Mouse (Mus musculus) c-Kit-positive CD71-positive TER-119-negative erythroid progenitor cells, embryonic 14.5 days (primary cell): ENCODE data around the gene Myh7.

Source experiments
- DNase-seq: peaks from one replicate; pipeline ENCODE4 v3.0.0-alpha.2; 2013; ENCODE audit warnings: low read depth

Gene Myh7

DNA sequence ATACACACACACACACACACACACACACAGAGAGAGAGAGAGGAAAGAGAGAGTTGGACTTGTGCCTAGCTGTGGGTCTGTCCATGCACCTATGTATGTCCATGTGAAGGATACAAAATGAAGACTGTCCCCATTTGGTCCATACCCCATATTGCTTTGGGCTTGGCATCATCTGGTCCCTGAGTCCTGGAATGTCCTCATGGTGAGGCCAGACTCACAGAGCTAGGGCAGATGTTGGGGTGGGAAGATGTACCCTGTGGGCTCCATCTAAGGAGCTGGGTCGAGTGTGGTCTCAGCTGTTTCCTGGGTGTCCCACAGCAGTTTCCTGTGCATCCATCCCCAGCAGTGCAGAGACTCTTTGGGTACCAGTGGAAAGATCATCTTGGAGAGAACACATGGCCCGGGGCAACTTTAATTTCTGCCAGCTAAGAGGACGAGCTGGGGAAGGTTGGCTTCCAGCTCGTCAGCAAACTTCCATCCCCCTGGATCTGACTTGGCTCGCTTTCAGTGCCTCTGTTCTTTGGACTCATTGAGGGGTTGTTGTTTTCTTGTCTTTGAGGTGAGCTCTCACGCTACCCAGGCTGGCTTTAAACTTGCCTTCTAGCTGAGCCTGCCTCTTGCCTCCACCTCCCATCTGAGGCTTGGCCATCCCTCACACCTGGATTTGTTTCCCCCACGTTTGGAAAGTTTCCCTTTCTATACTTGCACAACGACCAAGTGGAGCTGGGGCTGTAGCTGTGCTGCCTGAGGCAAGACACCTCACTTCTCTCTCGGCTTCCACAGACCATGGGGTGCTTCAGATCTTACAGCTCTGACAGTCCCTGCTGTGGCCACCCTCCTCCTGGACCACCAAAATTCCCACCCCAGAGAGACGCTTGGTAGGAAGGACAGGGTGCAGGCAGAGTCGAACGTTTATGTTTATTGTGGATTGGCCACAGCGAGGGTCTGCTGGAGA lies 53.1 kb downstream of the Myh7 start:
- DNase-seq: no peak

- DNase-seq: no peak
These were observed 54.3 kb downstream of the Myh7 start for GRCm38 (mm10) chr14:54940176-54940530.

DNA sequence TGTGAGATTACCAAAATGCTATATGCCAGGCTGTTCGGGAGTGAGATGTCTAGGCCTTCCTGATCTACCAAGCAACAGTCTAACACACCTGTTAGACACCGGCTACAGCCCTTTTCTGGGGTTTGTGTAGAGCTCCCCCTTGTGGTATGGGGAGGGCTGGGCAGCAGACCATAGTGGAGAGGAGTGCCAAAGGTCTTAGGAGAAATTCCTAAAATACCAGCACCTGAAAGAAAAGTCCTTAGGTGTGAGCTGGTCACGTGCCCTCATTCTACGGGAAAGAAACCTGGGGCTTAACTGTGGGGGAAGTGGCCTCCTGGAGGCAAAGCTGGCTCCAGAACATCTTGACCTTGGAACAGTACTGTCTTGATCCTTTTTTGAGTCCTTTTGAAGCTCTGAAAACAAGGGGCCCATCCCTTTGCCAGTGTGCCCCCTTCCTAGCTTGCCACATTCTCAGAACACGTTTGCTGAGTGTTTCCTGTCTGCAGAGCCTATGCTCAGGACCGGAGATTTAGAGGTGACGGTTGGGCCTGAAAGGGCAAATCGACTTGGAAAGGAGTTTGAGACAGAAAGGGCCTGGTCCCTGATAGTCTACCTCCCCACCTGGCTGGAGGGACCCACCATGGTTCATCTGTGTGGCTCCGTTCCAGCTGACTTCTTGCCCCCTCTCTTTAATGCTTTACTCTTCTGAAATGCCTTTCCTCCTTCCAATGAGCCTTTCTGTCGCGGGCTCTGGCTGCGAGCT lies 54.8 kb downstream of the Myh7 start:
- DNase-seq: peak; percentile 49

DNA sequence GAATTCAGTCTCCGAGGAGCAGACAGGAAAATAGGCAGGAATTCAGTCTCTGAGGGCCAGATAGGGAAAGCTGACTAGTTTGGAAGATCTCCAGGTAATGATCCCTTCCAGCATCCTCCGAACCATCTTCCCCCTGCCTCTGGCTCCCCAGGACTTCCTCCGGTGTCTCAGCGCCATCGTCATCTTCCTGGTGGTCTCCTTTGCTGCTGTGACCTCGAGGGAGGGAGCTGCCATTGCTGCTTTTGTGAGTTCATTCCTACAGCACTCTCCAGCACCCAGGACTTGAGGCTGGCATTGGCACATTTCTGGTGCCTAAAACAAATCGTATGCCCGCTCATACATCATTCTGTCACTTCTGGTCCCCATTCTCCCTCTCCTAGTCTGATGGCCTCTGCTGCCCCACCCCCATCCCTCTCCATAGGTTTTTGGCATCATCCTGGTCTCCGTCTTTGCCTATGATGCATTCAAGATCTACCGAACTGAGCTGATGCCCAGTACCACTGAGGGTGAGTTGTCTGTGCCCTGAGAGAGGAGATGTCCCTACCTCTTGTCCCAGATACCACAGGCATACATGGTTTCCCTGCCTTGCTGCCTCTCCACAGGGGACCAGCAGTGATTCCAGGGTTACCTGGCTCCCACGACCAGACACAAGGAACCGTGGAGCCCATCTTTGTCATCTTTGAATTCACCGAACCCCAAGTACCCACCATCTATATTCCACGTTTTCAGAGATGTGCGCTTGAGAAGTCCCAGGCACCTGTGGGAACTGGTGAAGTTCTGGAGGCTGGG lies 55.8 kb downstream of the Myh7 start:
- DNase-seq: no peak

DNA sequence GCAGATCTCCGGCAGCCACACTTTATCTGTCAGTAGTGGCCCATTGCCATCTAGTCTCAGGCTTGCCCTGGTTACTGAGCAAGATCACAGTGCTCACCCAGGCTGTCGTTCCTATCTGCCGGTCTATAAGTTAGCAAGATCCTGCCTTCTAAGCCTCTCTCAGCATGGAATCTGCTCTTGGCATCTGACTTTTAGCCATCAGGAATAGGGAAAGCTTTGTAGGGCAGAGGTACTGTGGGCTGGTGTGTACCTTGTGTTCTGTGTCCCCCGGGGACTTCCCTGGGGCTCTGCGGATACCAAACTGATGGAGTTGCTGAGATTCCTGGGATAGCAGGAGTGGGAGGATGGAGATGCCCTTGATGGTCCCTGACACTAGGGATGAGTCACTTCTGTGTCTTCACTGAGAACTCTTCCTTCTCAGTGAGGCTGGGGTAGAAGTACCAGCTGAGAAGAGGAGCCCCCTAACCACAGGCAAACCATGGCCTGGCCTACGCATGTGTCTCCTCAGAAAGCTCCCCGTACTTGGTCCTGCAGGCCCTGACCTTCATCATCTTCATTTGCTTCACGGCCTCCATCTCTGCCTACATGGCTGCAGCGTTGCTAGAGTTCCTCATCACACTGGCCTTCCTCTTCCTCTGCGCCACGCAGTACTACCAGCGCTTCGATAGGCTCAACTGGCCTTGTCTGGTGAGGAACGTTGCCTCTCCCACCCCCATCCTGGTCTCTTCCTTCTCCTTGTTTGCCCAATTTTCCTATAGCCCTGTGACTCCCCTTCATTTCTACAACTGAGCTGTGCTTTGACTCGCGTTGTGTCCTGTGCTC lies 56.9 kb downstream of the Myh7 start:
- DNase-seq: no peak

DNA sequence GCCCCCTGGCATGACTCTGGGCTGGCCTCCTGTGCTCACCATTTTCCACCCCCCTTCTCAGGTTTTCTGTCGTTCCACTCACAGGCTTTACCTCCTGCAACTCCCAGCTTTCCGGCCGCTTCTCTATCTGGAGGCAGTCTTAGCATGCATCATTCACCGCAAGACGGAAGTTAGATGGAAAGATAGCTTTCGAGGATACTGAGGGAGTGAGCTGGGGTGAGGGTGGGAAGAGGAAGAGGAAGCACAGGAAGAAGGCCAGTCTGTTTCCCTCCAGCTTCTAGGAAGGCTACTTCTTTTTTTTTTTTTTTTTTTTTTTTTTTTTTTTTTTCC lies 57.6 kb downstream of the Myh7 start:
- no peak for DNase-seq

DNA sequence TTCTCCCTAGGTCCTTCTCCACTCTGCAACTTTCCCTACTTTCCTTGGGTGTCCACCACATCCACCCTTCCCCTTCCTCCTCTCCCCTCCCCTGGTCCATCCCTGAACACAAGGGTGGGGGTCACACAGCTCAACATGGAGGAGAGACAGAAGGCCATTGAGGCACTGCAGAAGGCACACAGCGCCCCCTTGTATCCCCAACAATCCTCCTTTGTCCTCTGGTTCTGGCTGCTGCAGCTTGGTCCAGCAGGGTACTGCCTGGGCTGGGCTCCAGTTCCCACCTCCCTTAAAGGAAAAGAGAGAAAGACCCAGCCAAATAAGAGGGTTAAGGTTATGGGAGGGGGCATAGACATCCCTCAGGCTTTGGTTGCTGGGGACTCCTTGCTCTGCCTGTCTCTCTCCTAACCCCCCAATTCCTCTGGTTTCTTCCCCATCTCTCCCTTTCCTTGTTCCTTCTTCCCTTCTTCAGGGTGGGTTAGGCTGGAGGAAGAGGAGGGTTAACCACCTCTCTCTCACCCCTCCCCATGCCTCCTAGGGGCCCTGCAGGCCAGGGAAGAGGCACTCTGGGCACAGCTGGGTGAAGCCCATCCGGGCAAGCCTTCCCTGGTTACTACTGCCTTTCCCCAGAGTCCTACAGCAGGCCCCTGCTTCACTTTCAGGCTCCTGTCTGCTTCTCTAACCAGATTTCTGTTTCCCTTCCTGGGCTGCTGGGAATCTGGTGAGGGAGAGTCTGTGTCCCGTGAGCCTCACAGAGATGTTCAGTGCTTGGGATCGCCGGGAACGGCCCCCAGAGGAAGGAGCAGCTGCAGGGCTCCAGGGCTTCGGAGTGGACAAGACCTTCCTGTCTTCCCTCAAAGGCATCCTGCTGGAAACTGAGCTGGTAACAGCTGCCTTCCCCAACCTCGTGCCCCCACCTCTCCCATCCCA lies 58.3 kb downstream of the Myh7 start, which contains the start of gene Cmtm5:
Gene Cmtm5, plus strand, starts transcription at position 358 of the 927 bp plus-strand sequence.
- no peak for DNase-seq

- DNase-seq: no peak
These were observed 61.7 kb downstream of the Myh7 start, which contains the start of gene Il25 for GRCm38 (mm10) chr14:54932645-54933150. TSS of gene Il25 (plus strand) at chr14:54932695.

DNA sequence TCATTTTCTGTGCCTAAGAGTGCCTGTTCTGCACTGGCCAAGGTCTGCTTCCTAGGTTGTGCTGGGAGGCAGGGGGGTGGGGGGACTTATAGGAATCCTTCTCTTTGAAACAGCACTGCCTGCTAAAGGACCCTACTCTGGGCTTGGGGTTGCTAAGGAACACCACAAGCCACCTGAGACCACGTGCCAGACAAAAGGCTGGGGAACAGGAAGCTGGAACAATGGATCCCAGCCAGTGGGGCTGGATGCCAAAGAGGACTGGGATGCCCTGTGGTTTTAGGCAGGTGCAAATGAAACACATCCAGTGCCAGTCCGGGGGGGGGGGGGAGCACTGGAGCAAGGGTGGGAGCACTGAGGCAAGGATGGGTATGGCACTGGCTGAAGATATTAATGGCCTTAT lies 64.0 kb downstream of the Myh7 start:
- DNase-seq: no peak

DNA sequence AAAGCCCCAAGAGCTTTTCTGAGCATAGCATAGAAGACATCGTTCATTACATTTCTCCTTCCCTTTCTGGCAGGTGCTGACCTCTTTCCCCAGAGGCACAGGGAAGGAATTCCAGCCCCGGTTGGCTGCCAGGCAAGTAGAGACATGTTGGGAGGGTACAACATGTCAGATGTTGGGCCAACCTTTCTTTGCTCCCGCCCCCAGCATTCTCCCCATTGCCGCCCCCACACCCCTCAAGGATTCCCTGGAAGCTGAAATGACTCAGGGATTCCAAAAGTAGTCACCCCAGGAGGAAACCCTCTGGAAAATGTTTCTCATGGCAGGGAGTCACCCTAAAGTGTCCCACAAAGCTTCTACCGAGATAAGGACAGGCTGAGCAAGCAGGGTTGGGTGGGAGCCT lies 64.6 kb downstream of the Myh7 start:
- DNase-seq: no peak

GRCm38 (mm10) chr14:54927296-54927695 lies 67.1 kb downstream of the Myh7 start:
- DNase-seq: no peak

DNA sequence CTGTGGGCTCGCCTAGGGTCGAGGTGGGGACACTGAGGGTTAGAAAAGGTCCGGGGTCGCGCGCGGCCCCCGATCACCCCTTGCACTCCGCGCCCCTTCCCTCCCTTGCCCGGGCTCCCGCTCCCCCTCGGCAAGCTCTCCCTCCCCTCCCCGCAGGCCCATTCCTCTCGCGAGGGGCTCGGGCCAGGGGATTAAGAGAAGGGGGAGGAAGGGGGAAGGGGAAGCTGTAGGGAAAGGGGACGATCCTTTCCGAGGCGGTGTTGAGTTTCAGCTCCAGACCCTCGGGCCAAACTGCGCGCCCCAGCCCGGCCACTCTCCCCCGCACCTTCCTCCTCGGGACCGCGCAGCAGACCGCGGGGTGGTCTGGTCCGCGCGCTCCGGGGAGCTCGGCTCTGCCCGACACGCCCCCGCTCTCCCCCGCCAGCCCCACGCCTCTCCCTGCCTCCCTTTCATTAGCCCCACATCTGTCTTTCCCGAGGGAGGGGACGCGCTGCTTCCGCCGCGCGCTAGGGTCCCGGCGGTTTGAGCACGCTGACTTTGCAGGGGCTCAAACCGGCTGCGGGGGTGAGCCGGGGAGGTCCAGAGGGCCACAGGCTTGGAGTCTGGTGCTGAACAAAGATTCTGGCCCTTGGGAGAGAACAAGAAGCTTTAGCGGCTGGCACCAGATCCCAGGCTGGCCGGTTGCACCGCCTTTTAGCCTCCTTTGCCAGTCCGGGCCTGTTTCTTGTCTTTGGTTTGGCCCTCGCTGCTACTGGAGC lies 67.8 kb downstream of the Myh7 start:
- DNase-seq: no peak

DNA sequence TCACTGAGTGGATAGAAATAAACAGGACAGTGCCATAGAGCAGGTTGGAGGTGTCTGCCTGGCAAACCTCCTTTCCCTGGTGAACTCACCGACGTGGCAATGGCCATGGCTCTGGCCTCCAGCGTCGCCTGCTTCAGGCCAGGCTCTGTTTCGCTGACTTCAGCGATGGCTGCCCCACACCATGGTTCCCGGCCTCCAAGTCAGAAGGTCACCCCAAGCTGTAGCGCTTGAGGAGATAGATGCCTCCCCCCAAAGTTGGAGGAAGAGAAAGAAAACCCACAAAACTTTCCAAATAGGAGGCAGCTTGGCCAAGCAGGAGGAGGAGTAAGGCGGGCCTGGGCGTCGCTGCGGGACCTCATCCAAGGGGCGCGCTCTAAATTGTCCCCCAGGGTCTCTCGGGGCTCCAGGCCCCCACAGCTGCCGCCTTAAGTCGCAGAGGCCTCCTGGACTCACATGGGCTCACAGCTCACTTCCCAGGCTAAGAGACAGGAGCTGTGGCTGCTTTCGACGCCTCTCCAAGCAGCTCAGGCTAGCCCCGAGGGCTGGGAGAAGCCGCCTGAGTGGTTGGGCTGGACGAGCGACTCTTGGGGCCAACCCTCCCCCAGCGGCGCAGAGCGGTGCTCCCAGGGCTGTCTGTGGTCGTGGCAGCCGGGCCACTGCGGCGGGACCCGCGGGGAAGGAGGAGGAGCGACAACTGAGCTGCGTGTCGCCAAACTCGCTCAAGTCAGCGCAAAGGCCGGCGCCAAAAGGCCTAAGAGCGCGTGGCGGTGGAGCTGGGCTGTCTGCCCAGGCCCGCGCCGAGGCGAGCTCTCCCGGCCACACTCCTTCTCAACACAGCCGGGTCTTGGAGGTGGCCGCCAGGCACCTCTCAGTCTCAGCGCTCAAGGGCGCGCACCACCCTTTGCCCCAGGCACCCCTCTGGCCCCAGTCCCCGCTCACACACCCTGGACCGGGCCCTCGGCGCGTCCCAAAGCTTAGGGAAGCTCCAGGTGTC lies 68.8 kb downstream of the Myh7 start, which contains the start of gene Efs:
Gene Efs, minus strand, starts transcription at position 778 of the 994 bp plus-strand sequence.
- DNase-seq: no peak

GRCm38 (mm10) chr14:54924641-54925348 lies 69.6 kb downstream of the Myh7 start:
- no peak for DNase-seq
